Mouse (Mus musculus): ENCODE data around the gene Nectin2.

DNA sequence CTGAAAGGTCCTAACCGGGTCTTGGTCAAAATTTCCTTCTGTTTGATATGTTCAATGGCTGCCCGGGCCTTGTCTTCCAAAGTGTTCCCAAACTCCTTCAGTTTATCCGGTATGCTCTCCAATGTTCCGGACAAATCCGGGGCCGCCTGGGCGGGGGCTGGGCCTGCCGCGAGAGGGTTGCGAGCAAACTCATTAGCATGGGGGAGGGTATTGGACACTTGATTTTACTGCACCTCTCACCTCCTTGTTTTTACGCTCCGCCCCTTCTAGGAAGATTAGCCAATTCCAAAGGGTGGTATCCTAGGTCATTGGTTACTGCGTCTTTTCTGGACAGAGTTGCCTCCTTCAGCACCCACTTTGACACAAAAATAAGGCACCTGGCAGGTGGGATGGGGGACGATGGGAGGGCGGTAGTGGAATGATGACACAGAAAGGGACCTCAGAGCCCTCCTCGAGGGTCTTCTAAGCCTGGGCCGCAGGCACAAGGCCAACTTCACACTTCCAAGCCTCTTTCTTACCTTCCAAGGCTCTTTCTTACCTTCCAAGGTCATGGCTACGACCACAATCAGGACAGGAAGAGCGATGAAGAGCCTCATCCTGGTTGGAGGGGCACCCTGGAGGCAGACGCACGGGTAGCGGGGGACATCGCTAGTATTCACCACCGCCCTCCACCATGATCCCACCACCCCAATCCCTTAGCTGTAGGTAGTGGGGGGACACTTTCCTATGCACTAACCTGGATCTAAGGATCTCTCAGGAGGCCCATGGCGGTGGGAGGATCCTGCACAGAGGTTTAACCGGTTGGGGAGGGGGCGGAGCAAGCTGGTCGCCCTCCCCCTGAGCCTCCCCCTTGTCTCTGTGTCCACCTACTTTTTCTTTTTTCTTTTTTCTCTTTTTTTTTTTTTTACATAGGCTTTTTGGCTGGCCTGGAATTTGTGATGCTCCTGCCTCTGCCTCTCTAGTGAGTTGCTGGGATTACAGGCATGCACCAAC is 58.1 kb downstream of the Nectin2 start, which contains the start of gene Apoc1:
- TF ChIP-seq POLR2A (IDR thresholded peaks at IDR 0.05; ENCODE audit: control insufficient read depth, low read depth, low read length) (no peak), CTCF (IDR thresholded peaks at IDR 0.05; ENCODE audit: control insufficient read depth, insufficient read depth, insufficient replicate concordance, low read depth, low read length) (no peak)

Measured in testis, adult 2 months (tissue).